Mouse (Mus musculus) lung, postnatal 36 days (tissue): ENCODE measurements around the gene Gcn1l1.

Experiments
- DNase-seq: peaks from one replicate; pipeline ENCODE4 v3.0.0; 2022; ENCODE audit warnings: mixed read lengths

Gene Gcn1l1

DNA sequence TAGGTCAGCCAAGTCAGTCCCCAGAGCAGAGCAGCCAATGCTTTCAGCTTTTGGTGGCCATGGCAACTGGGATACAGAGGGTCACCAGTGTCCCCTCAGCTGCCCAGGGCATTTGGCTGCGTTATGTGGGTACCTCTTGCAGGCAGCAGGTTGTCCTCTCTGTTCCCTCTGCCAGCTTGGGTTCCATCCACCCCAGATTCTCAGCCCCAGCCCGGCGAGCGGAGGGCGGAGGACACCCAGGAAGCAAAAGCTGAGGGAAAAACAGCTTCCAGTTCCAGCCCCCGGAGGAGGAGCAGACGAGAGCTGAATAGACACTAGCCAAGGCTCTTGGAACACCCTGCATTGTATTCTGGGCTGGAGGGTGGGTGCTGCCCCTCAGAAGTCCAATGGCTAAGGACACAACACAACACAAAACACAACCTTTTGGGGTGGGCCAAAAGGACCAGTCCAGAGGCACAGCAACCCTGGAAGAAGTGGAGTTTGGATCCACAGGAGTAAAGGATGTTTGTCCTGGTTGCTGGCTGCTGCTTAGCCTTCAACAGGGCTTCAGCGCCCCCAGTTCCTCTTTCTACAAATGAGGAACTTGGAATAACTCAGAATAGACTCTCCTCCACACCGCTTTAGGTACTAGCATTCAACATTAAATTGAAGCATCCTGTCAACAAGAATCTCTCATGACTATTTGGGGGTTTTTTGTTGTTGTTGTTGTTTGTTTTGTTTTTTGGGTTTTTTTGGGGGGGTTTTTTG, 58.8 kb downstream of the Gcn1l1 start:
- peak; percentile 59 for DNase-seq

DNA sequence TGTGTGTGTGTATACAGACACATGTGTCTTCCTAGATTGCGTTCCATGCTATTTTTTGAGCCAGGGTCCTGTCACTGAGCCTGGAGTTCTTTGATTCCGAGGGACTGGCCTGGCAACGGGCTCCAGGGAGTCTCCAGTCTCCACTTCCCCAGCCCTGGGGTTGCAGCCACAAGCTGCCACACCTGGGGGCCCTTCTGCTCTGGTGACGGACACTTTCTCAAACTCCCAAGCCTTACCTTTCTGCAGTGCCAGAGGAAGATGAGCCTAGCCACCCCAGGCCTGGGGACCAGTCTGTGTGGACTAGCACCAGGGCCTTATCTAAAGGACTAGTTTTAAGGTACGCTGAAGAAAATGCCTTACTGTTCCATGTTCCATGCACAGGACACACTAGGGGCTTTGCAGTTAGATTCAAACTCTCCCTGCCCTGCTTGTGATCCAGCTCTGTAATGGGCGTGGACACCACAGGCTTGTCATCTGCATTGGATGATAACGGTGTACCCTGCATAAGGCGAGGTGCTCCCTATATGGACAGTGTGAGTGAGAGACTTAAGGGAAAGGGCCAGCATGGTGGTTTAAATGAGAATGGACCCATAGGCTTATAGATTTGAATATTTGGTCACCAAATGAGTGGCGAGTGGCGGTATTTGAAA, 61.3 kb downstream of the Gcn1l1 start:
- no peak for DNase-seq

DNA sequence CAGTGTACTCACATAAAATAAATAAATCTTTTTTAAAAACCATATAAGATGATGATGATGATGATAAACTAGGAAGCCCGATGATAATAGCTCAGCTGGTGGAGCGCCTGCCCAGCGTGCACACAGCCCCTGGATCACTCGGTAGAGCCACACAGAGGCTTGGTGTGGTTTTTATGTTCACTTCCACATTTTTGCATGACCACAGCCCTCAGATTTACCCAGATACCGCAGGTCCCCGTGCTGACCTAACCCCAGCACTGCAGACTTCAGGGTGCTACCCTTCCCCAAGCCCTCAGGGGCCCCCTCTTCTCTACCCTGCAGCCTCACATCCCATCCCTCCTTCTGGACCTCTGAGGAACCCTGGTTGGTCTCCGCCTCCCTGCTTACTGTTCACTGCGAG, 63.0 kb downstream of the Gcn1l1 start:
- no peak for DNase-seq

- no peak for DNase-seq
Measured at GRCm38 (mm10) chr5:115629672-115630071, 64.6 kb downstream of the Gcn1l1 start.

- no peak for DNase-seq
Measured at GRCm38 (mm10) chr5:115630291-115630690, 65.2 kb downstream of the Gcn1l1 start.

GRCm38 (mm10) chr5:115631505-115632357, 66.7 kb downstream of the Gcn1l1 start, which contains the start of gene Rab35:
TSS of gene Rab35 (plus strand) at chr5:115631908.
- DNase-seq: peak; percentile 94

GRCm38 (mm10) chr5:115632358-115632714, 67.3 kb downstream of the Gcn1l1 start:
- peak; percentile 20 for DNase-seq

DNA sequence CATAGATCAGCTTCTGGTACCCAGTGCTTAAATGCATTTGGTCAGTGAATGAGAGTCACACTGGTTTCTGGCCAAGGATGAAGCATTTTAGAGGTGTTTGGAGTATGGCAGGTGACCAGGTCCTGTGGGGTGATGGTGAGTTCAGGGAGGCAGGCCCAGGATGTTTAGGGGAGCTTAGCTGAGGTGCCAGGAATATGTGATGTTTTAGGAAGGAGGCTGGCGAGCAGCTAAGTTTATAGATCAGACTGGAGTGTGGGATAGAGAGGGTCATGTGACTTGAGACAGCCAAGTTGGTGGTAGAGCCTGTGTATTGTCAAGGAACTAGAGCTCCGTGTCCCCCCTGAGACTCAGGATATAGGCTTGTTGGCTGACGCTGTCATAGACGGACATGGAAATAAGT, 68.0 kb downstream of the Gcn1l1 start:
- DNase-seq: no peak

DNA sequence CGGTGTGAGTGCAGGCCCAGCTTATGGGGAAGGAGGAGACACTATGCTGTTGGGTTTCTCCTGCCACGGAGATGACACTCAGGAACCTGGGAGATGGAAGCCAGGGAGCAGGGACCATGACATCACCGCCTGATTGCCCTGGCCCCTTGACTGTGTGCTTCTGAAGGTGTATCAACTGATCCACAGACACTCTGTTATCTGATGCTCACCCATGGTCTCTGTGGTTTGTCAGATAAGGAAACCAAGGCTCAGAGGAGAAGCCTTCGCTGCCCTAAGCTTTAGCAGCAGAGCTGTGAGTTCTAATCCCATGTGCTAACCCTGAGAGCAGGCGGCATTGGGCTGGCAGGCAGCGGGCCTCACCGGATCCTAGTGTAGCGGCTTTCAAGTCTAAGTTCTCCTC, 69.0 kb downstream of the Gcn1l1 start:
- no peak for DNase-seq

DNA sequence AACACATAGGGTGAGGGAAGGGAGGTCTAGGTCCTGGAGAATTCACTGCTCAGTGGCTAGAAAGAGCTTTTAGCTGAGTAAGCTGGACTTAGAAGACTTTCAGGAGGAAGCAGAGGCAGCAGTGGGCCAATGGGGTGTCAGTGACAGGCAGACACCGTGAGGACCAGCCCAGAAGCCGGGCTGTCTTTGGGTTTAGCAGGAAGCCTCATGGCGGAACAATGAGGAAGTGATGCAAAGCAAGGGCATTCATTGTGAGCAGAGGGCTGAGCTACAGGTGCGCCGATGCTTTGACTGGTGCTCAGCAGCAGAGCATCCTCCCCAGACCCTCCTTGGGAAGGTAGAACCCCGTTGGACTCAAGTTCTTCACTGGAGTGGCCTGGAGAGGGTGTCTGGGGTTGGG, 70.5 kb downstream of the Gcn1l1 start:
- DNase-seq: peak; percentile 46

DNA sequence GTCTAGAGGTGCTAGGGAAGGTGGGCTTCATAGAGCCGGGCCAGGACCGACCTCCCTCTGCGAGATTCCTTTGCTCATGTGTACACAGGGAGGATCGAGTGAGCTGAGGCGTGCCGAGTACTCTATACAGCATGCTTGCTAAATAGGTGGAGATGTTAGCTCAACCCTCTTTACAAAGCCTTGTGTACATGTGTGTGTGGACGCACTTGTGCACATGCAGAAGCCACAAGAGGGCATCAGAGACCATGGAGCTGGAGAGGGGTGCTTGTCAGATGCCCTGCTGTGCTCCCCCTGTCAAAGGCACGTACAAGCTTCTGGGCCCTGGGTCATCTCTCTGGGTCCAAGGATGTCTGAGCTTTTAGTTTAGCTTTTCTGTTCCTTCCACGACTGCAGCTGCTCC, 79.1 kb downstream of the Gcn1l1 start:
- DNase-seq: peak; percentile 14

GRCm38 (mm10) chr5:115648876-115649275, 83.8 kb downstream of the Gcn1l1 start:
- no peak for DNase-seq

DNA sequence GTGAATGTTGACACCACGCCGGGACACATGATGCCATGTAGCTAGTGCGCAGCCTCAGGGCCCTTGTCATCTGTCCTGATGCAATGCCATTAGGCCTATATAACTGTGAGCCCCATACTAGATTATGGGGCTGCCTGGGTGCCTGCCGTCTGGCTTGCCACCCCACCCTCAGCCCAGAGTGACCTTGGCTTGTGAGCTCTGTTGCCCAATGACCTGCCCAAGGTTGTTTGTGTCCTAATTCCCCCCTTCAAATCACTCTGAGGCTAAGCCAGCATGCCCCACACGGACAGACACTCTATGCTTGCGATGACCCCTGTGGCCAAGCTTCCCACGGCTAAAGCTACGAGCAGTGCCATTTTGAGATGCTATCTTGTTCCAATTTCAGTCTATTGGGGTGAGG, 84.6 kb downstream of the Gcn1l1 start:
- no peak for DNase-seq

- DNase-seq: no peak
Measured at GRCm38 (mm10) chr5:115650885-115651284, 85.8 kb downstream of the Gcn1l1 start.

DNA sequence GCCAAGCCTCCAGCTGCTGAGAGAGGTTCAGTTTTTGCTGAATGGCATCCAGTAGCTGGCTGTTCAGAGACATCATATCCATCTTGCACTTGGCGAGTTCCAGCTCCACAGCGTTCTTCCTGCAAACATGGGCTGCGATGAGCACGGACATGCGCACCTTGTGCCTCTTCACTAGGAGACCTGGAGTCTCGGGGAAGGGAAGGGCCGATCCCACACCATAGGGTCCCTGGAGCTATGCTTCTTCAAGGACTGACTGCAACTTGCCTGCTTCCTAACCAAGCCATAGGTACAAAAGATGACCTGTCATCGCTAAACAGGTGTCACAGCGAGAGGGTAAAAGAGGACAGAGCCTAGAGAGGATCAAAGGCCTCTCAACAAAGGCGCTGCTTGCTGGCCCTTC, 86.8 kb downstream of the Gcn1l1 start:
- DNase-seq: no peak

DNA sequence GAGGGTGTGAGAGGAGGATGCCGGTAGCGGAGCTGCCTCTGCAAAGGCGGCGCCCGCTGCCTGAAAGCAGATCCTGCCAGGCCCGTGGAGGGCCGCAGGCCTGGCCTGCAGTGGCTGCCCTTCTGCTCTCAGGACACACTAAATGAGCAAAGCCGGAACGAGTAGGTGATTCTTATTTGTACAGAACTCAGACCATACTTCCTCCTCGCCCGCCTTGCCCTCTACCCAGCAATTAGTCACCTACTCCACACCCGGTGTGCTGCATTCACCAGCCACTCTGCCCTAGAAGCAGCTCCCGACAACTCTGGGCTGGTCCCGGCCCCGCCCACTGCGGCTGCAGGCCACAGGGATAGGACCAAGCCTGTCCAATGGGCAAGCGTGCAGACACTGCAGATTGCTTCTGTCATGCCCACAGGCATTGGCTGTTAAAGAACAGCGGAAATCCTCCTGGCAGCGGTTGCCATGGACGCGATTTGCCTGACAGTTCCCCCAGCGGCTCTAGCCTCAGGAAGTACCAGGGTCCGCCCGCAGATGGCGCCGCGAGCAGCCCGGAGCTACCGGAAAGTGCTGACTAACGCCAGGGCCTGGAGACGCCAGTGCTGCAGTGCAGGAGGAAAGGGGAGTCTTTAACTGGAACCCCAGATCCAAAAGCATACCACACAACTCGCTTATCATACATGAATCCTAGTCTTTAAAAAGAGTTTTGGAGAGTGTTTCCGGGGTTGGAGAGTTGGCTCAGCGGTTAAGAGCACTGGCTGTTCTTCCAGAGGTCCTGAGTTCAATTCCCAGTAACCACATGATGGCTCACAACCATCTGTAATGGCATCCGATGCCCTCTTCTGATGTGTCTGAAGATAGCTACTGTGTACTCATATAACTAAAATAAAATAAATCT, 87.9 kb downstream of the Gcn1l1 start:
- DNase-seq: peak; percentile 100

DNA sequence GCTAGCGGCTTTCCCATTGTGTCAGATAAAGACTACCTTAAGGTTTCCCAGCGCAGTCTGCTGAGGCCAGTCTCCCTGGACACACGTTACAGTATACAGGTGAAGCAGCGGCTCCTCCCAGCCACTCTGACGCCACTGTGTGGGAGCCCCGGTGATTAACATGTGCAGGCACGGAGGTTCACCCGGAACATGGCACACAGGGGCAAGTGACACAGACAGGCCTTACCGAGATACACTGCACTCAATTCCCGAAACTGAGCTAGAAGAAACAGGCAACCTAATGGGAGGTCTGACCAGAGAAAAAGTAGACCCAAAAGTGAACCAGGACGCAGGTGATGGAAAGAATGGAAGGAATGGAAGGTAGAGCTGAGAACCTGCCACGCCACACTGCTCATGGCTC, 88.7 kb downstream of the Gcn1l1 start:
- DNase-seq: no peak

DNA sequence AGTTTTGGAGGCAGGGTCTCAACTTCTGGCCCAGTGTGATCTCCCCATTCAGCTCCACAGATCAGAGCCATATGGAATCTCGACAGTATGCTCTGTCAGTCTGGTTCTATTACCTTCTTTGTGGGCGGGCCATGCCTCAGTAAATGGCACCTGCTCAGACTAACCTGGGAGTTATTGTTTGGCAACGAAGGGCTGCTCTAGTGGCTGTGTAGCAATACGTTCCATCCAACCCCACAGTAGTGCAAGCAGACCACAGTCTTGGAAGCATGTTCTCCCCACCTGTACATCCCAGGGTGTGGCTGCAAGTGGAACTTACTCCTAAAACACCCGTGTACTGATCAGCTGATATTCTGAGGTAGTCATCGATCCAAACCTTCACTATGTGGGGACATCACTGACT, 91.6 kb downstream of the Gcn1l1 start:
- no peak for DNase-seq

DNA sequence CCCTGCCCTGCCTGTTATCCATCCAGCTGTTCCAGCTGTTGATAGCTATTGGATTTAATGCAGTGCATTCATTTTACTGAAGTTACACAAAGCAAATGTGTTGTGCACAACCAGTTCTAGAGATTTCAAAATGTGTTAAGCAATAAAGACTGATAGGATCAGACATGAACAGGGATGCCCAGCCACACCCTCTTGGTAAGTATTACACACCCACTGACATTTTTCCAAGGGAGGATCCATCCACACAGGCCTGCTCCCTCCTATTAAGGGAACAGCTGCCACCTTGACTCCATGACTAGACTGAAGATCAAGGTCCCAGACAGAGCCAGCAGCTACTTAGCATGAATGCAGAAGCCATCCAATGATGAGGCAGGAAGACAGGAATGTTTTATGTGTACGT, 92.2 kb downstream of the Gcn1l1 start:
- DNase-seq: no peak

GRCm38 (mm10) chr5:115658352-115658751, 93.3 kb downstream of the Gcn1l1 start:
- DNase-seq: no peak

- peak; percentile 7 for DNase-seq
Measured at GRCm38 (mm10) chr5:115662658-115663057, 97.6 kb downstream of the Gcn1l1 start.

- no peak for DNase-seq
Measured at GRCm38 (mm10) chr5:115666366-115667065, 101.5 kb downstream of the Gcn1l1 start.
